Mouse (Mus musculus) embryonic fibroblast, embryonic 13.5 days (primary cell): ENCODE measurements around the gene Trpm2.

Experiments used
- CTCF ChIP-seq: IDR thresholded peaks from 2 replicates; pipeline ENCODE4 v1.5.1; 2011; ENCODE audit warnings: mild to moderate bottlenecking, control low read depth, low read length, moderate library complexity, borderline replicate concordance; ENCODE audit not compliant: insufficient read depth
- POLR2A ChIP-seq: IDR thresholded peaks from 2 replicates; pipeline ENCODE4 v1.6.1; 2011; ENCODE audit warnings: low read depth, mild to moderate bottlenecking, control low read depth, low read length, moderate library complexity

DNA sequence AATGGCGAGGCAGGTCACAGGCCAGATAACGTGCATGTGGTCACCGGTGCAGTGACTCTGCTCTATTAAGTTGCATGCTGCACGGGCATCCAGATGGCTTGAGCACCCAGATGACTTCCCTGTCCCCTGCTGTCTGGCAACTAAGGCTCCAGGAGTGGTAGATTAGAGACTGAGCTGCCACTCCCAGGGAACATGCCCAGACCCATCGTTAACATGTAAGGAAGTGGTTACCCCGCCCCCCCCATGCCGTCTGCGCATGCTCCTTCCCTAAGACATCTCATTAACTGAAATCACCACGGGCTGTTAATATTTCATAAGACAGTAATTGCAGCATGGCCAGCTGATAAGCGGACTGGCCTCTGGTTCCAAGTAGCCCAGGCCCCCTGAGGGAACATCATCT, 828 bp upstream of the Trpm2 start:
- TF ChIP-seq CTCF, result no peak
- TF ChIP-seq POLR2A, result no peak
